Mouse (Mus musculus) right cerebral cortex, postnatal 10 days (tissue): Measurements from ENCODE around the gene Fam160a2.

ENCODE experiments used
- DNase-seq, 2 experiments: peaks; one replicate each; pipeline ENCODE4 v3.0.0; 2021; ENCODE audit warnings: low spot score in 2 of 2

The Fam160a2 gene

DNA sequence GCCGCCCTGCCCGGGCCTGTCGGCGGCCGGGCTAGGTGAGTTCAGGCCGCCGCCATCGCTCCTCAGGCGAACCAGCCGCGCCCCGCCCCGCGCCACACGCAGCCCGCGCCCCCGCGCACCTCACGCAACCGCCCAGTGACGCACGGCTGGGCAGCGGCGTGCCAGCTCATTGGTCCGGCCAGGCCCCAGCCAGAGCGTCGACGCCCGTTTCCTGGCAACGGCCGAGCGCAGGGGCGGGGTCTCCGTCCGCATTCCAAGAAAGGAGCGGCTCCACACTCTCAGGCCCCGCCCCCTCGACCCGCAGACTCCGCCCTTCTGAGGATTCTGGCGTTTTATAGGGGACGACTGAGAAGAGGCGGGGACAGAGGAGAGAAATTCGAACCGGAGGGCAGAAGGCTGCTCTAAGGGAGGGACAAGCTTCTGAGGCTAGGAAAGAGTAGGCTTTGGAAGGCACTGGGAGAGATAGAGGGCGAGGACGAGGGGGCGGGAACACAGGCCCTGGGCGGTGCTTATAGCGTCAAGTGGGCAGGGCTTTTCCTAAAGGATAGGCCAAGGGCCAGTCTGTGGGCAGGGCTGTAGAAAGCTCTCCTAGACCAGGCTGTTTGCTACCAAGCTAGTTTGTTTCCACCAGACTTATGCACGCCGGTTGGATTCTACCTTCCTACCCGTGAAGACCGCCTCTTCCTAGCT lies at the start of gene Fam160a2:
Fam160a2 (minus strand) TSS at position 120 of the 690 bp plus-strand sequence.
- peak; percentile 99 to 100 for DNase-seq

DNA sequence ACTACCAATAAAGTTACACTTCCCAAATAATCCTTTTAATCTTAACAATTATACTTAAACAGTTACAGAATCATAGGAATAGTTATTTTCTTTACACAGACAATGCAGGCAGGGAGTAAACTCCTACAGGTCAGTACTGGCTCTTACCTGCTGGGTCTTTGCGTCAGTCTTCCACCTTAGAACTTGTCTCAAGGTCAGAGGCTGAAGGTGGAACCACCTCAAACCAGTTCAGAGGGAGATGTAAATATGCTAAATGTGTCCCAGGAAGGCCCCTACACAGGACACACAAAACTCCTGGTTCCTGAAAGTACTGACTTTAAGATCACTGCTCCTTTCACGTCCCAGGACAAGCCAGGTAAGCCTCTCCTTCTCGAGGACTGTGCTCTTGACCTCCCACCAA lies 45.2 kb upstream of the Fam160a2 start:
- DNase-seq: no peak

DNA sequence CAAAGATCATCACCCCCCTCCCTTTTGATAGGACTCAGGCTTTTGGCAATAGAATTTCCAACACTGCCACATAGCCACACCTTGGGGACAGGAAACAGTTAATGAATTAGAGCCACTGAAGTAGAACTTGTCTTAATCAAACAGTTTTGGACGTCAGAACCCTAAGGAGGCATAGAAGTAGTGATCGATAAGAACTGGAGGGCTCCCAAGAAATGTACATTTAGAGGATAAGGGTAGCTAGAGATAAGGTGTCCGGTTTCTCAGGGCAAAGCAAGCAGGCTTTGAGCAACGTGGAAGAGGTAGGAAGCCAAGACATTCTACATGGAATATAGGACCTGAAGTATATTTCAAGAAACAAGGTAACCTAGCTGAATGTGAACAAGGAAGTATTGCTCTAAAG lies 41.6 kb upstream of the Fam160a2 start:
- no peak for DNase-seq

DNA sequence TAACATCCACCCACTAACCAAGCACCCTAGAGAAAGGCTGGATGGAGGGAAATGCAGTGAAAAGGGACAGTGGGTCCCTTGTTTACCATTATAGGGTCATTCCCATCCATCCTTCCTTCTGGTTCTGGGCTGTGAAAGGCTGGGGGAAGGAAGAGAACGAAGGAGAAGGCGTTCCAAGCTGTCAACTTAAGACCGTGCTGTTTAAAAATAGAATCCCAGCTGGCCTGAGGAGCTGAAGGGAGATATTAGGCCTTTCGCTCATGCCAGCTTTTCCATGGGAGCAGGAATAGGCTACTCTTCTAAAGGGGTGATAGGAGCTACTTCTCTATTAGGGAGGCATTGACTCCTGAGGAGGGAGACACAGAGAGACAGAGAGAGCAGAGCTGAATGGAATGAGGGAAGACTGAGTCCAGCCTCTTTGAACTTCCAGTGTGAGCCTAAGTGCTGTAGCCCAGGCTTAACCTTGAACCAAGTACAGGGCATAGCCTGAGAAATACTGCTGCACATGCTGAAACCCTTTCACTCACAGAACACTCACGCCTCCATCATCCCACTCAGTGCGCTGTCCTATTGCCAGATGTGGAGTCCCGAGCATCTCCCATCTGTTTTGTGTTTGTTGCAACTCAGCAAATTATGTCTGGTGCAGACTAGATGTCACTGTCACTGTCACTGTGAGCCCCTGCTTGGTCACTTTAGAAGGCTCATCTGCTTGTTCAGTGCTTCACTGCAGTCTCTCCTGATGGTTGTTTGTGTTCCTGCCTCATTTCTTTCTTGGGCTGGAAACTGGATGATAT lies 38.3 kb upstream of the Fam160a2 start:
- peak; percentile 43 to 60 for DNase-seq

DNA sequence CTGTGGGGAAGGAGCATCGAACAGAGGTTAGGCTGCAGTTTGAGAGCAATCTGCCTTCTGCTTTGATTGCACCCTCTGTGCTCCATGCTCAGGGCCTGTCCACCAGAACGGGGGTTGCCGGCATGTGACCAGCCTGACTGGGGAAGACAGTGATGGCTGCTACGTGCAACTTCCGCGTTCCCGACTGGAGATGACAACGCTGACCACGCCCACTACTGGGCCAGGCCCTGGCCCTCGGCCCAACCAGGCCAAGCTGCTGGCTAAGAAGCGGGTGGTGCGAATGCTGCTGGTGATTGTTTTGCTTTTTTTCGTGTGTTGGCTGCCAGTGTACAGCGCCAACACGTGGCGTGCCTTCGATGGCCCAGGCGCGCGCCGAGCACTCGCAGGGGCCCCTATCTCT lies 34.9 kb upstream of the Fam160a2 start:
- no peak for DNase-seq

DNA sequence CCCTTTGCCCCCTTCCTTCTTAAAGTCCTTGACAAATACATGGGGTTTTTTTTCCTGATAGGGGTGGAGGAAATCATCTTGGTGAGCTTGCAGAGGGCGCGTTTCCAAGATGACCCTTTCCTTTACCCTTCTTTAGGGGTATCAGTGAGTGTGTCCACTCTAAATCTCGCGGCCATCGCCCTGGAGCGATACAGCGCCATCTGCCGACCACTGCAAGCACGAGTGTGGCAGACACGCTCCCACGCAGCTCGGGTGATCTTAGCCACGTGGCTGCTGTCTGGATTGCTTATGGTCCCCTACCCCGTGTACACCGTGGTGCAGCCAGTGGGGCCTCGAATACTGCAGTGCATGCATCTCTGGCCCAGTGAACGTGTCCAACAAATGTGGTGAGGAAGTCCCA lies 34.0 kb upstream of the Fam160a2 start:
- DNase-seq: no peak

DNA sequence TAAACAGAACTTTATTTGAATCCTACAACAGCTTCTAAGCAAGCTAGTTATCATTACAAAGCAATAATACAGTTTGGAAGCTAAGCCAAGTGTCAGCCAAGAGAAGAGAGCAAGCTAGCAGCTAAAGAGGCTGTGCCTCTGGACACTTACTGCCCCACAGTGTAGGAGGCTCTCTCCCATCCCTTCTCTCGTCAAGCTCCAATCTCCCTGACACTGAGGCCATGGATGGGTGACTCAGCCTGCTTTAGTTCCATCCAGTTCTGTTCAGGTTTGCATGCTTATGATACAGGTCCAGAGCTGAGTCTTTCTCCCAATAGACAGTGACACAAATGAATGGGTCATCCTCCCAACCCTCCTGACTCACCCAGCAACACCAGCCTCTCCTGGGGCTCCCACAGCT lies 32.2 kb upstream of the Fam160a2 start:
- DNase-seq: no peak

DNA sequence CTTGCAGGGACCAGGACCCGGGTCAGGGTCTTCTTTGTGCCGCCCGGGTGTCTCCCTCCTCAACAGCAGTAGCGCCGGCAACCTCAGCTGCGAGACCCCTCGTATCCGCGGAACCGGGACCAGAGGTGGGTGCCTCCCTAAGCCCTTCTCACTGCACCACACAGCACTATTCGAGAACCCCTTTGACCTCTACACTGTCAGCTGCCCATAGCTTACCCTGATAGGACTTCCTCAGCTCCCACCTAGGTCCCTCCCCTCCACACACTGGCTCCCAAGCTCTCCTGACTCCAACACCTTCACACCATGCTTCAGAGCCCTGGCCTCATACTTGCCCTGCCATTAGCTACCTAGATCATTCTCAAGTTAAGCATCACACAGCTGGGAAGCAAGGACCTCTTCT lies 26.2 kb upstream of the Fam160a2 start:
- DNase-seq: no peak

DNA sequence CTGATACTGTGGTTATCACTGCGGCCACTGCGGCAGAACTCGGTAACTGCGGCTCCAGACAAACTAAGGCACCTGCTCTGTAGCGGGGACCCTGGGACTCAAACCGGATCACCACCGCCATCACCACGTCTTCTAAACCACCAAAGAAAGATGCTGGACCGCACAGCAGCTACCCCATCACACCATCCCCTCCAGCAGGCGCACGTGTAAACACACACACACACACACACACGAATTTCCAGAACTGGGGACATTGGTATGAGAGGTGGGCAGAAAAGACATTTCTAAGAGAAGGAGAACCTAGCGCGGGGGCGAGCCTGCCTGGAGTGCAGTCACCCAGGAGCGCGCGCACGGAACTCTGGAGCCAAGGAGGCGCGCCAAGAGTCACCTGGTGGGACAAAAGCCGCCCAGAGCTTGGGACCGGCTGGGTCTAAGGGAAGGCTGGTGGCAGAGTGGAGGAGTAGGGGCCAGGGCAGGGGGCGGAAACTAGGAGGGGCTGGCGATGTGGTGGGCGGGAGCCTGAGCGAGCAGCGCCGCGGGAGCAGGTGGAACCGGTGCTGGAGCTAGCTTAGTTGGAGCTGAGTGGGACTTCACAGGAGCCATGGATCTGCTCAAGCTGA lies 25.7 kb upstream of the Fam160a2 start, which contains the start of gene Cckbr:
Cckbr (plus strand) TSS at position 308 of the 620 bp plus-strand sequence.
- peak; percentile 46 to 56 for DNase-seq

DNA sequence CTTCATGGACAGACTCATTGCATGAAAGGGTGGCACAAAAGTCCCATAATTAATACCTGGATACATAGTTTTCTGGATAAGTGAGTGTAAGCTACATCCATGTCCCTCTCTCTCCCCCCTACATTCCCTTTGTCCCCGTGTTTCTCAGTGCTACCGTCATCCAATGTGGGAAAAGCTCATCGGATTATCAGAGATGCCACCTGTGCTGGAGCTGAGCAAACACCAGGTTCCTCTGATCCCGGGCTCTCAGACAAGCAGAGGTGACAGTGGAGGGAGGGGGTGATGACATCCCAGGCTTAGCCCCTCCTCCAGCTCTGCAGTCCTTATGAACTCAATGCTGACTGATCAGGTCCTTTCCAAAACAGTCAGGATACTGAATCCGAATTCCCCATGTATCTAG lies 24.5 kb upstream of the Fam160a2 start:
- no peak for DNase-seq

DNA sequence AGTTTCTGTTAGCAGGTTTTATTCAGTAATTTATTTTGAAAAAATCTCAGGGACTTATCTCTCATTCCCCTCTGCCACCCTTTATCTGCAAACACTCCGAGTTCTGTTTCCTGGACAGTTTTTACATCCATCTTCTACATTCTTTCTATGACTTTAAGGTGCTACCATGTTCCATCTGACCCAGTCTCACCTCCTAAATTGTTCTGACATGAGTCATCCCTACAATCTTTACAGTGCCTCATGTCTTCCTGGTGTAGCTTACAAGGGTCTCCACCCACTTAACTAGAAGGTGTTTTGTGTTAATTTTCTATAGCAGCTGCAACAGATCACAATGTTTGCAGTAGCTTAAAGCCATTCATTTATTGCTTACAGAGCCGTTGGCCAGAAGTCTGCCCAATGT lies 21.0 kb upstream of the Fam160a2 start:
- DNase-seq: no peak

DNA sequence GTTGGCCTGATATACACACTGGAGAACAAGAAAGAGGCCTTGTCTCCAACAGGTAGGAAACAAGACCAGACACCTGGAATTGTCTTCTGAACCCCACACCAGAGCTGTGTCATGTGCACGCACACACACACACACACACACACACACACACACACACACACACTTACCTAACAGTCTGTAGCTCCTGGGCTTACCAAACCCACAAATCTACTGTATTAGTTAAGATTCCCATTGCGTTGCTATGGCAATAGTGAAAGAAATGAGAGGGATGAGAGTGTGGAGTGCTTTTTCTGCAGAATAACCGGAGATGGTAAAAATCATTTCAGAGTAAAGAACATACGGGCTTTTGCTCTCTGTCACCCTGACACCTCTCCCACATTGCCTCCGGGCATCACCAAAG lies 18.3 kb upstream of the Fam160a2 start:
- DNase-seq: no peak

DNA sequence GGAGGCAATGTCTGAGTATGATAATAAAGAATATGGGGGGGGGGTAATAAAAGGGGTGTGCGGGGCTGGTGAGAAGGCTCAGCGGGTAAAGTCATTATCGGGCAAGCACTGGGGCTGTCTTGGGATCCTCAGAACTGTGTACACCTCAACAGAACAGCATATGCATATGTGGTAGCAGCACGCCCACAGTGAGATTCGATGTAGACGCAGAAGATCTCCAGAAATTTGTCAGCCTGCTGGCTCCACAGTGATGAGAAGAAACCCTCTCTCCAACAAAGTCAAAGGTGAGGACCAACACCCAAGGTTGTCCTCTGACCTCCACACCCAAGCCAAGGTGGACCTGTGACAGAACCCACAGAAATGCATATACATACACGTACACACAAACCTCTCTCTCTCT lies 16.7 kb upstream of the Fam160a2 start:
- DNase-seq: no peak

DNA sequence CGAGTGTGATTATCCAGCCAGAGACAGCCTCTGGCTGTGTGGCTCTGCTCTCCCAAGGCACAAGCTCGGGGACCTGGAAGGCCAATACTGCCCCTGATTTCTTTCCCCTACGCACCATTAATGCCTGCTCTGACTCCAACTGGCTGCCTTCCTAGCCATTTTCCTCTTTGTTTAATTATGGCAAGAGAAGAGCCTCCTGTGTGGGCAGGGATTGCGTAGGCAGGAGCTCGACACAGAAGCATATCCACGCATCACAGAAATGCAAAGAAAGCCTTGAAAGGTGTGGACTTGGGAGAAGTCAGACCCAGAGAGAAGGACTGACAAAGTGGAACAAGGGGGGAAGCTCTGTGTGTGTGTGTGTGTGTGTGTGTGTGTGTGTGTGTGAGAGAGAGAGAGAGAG lies 14.5 kb upstream of the Fam160a2 start:
- peak; percentile 45 to 51 for DNase-seq

DNA sequence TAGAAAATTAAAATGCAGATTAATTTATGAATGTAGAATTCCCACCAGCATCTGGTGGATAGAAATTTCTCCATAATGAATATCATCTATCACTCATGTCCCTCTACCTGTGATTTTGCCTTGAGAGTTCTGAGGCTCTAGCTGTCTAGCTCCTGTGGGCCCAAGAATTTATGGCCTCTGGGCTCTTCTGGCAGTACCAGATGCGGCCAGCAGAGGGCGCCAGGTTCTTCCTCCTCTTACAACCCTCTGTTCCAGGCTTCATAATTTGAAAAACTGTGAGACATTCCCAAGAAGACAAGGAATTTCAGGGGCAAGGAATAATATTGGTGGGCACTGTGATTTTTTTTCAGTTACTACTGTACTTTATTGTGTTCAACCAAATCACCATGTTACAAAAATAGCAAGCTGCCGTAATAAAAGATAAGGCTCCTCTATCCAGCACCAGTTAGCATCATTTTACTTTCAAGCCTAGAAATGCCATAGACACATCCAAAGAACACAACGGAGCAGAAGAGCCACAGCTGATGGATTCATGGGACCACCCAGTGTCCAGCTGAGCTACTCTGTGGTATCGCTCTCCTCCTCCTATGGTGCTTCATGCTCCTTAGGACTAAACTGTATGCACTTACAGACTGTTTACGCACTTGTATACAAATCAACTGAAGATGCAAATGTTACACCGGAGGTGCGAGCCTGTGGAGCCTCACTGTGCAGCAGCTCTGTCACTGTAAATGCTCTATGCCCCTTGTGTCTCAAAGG lies 12.2 kb upstream of the Fam160a2 start:
- peak; percentile 81 to 87 for DNase-seq

DNA sequence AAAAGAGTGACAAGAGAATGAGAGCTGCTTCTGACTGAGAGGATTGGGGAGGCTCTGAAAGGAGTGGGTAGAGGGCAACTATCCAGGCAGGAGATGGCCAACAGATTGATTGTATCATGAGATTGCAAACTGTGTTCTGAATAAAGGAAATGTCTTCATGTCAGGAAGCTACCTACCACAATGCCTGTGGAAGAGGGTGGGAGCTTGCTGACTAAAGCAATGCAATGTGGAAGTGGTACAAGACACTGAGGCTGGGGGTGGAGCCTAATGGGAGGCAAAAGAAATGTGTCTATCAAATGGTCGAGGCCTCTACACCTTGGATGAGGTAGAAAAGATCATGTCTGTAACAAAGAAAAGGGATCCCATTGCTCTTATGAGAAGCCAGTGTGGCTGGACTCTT lies 6.5 kb upstream of the Fam160a2 start:
- no peak for DNase-seq

DNA sequence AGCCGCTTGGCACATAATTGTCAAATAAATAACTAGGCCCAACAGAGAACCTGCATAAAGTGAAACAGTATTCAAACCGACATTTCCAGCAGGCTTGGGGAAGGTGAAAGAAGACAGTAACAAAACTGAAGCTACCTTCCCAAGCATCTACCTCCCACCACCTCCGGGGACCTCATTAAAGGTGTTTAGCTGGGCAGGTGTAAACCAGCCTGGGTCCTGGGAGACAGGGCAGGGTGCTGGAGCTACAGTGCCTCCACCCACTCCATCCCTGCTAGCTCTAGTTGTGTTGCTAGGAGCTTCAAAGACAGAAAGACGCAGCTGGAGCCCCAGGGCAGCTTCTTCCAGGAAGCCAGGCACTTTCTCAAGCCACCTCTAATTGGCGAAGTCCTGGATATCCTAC lies 4.4 kb upstream of the Fam160a2 start, which contains the start of gene Cnga4:
Cnga4 (plus strand) TSS at position 301 of the 400 bp plus-strand sequence.
- DNase-seq: no peak

DNA sequence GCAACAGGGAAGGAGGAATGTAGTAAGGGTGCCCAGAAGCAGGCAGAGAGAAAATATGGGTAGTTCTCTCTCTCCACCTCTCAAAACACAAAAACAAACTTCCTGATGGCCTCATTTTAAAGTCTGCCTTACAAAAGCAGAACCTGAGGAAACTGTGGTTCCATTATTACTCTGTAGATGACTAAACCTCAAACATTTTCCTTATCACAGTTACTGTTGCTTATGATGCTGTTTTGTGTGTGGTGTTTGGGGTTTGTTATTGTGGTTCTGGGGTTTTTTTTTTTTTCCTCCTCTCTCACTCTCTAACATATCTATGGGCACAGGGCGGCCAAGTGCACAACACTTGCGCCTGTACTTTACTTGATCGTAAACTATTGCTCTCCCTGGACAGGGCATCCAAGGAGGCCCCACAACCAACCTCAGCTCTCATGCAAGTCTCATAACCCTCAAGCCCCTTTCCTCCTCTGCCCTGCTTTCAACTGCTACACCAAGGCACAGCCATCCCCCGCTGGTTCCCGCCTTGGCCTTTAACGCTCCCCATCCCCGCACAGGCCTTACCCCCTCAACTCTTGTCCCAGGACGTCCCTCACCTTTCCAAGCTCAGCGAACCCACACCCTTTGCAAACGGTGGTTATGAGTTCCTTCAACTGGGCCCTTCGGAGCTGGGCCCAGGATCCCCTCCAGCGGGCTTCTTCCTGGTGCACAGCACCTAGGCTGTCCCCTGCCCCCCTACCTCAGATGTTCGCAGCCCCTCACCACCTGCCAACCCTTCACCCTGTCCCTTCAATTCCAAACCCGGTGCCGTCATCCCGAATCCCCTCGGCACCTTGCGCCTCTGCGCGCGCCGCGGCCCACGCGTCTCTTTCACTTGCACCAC lies 558 bp downstream of the Fam160a2 start:
- peak in 1 of 2 experiments; percentile 43 for DNase-seq

DNA sequence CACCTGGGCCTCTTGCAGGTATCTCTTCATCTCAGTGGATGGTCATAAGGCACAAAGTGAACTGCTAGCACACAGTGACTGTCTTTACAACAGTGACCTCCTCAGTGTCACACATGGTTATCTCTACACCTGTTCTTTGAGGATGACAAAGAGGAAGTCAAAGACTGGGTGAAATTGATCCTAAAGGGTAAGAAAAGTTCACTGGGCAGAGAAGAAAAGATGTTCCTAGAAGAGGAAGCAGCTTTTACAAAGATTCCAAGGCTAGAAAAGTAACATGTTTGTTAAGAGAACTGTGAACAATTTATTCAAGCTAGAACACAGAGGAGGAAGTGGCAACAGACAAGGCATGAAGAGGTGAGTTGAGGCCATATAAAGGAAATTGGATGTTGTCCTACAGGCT lies 3.7 kb downstream of the Fam160a2 start:
- DNase-seq: no peak

DNA sequence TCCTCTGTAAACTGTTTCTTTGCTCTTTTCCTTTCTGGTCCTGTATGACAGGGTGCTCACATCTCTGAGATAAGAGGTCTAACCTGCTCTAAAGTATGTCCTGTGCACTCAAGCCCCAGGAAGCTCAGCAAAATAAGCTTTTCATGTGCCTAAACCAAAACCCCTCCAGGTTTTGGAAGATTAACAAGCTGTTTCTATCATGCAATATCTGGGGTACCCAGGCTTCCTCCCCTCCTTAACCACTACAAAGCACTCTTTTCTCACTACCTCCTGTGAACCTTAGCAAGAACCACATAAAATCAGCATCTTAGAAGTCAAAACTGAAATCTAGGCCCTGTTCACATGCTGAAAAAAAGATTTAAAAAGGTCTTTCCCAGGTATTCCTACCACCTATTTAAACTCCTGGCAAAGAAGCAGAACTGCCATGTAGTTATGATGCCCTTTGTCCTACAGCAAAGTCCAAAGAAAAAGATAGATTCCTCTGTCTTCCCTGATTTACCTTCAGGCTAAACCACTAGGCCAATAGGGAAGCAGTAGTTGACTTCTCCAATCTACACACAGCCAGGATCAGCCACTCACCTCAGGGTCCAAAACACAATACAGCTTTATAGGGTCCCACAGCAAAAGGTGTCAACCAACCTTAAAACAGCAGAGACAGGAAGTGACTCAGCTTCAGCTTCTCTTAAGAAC lies 4.6 kb downstream of the Fam160a2 start:
- no peak for DNase-seq
